Mouse (Mus musculus): Measurements from ENCODE around the gene Rptn.

- TF ChIP-seq CTCF (IDR thresholded peaks at IDR 0.05; ENCODE audit: borderline replicate concordance, extremely low read depth, insufficient read depth, insufficient read length) (no peak), POLR2A (IDR thresholded peaks at IDR 0.05; ENCODE audit: borderline replicate concordance, extremely low read depth, insufficient read depth, insufficient read length, poor library complexity, severe bottlenecking) (no peak)
These were observed 25.3 kb upstream of the Rptn start for GRCm38 (mm10) chr3:93368171-93368570.

Data from brain, embryonic 14.5 days (tissue).